Mouse (Mus musculus) ES-Bruce4 (cell line): ENCODE data around the gene Pbx1.

Experiments
- CTCF ChIP-seq: IDR thresholded peaks from one replicate; pipeline ENCODE4 v1.8.1; 2011; ENCODE audit warnings: low read depth, low read length
- POLR2A ChIP-seq: IDR thresholded peaks from one replicate; pipeline ENCODE4 v1.8.1; 2011; ENCODE audit warnings: low read length; ENCODE audit not compliant: insufficient read depth

DNA sequence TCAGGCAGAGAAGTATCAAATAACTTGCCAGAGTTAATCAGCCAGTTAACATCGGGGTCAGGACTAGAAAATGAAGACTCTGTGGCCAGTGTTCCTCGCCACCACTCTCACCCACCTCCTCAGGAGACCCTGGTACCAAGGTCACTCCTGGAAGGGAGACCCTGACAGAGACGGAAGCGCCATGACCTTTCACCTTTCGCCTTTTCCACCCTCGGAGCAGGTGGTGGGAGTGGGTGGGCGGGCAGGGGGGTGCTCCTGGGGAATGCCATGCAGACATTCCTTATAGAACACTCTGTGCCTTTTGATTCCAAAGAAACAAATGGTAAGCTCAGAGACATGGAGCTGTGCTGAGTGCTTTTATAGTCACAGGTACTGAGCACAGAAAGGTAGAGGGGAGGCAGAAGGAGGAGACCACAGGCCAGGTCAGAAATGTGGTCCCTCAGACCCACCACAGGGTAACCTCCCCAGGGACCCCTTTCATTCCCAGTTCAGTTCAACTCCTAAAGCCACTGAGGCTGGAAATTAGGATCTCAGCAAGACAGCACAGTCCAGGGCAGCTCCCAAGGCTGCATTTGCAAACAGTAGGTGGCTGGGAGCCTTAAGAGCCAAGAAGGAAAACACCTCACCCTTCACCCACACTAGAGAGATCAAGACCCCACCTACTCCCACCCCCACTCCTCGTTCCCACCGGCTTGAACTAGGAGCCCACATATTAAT, 49.8 kb downstream of the Pbx1 start:
- no peak for TF ChIP-seq CTCF
- no peak for TF ChIP-seq POLR2A
